Mouse (Mus musculus): Measurements from ENCODE around the gene Mlip. TPM values are rescaled to one million over a fixed set of nuclear protein-coding genes. Genes with fewer than 3 reads are reported as not detected.

Gene Mlip
- 0.25 TPM for polyA plus RNA-seq (2017; shearing (Covaris generic))

GRCm38 (mm10) chr9:77352432-77353175, at the start of gene Mlip:
TSS of gene Mlip (minus strand) at chr9:77352969.

Other genes with a start within 250 kb of the Mlip start
- gene Lrrc1, start 191.9 kb upstream of the Mlip start, polyA plus RNA-seq (2017; shearing (Covaris generic)): 17.0 TPM

Measured in CD4-positive, CD25-positive, alpha-beta regulatory T cell (primary cell).